8 mouse cellular contexts compared by ENCODE assay signal in genomic region chr10:33950803-33951583, GRCm38 (mm10). TPM values are rescaled to one million over a fixed set of nuclear protein-coding genes. Genes with fewer than 3 reads are reported as not detected.
DNase-seq lines count a peak whose midpoint lies in the region; ATAC-seq lines count a peak whose summit lies in the region.

Gene Zup1, minus strand, starts transcription at chr10:33951269.

- peak within 1 kb of the TSS; percentile 80 for H3K27ac ChIP-seq in hindbrain, embryonic 14.5 days

- H3K9me3 ChIP-seq in hindbrain, embryonic 14.5 days (ENCODE audit: control insufficient read depth, low read length) = no peaks in the 10 kb centered on the region

- ATAC-seq in hindbrain, embryonic 14.5 days (ENCODE audit: low FRiP score) = peak; percentile 98

- H3K9ac ChIP-seq in hindbrain, embryonic 14.5 days = peak within 1 kb of the TSS; percentile 94

- peak within 1 kb of the TSS; percentile 73 for H3K4me2 ChIP-seq in hindbrain, embryonic 14.5 days (replicated peaks)

- 4% methylated on average over 41 of the region's 42 CpGs for WGBS in hindbrain, embryonic 14.5 days

- H3K4me1 ChIP-seq in hindbrain, embryonic 14.5 days (replicated peaks; ENCODE audit: control insufficient read depth, insufficient read depth, low read length) = peaks cover 4% of the 10 kb centered on the region

- peak within 1 kb of the TSS; percentile 88 for H3K4me3 ChIP-seq in hindbrain, embryonic 14.5 days (replicated peaks; ENCODE audit: low read length)

- DNase-seq in R1 (ENCODE audit: low read depth, low spot score) = peak; percentile 92
- peak; percentile 81 to 87 for DNase-seq in cerebellum, postnatal 25 days
- DNase-seq in frontal cortex, postnatal 25 days (ENCODE audit: low spot score in 2 of 2) = peak; percentile 64 to 74
- peak; percentile 83 for DNase-seq in hindbrain, embryonic 14.5 days (ENCODE audit: low spot score)
- DNase-seq in layer of hippocampus, postnatal 36 days = peak; percentile 79 to 80
- peak; percentile 93 for DNase-seq in lung, postnatal 36 days
- DNase-seq in retina, postnatal 1 day = peak; percentile 93
- DNase-seq in urinary bladder, adult 18-20 months (ENCODE audit: low spot score in 2 of 2) = peak; percentile 62 to 66

- no peaks in the 10 kb centered on the region for H3K27me3 ChIP-seq in hindbrain, embryonic 14.5 days (ENCODE audit: control insufficient read depth, insufficient read depth, low read length)

- H3K36me3 ChIP-seq in hindbrain, embryonic 14.5 days (replicated peaks; ENCODE audit: control insufficient read depth, insufficient read depth) = peaks cover 20% of the 10 kb centered on the region

RNA-seq across cellular contexts. Expression of gene Zup1, which starts in this region (rescaled TPM):
- 21.3 and 21.8 TPM in 2 replicates for polyA plus RNA-seq in hindbrain, embryonic 14.5 days (2014; fragmentation: Nextera tagmentation; extraction: Ambion mirVana)
- 10 to 100 TPM; 15.1 to 16.8 TPM for total RNA-seq in layer of hippocampus, postnatal 36 days (2021)

Comparison
In these comparisons a context has a peak if more than half of its experiments do, and no peak if none do; other contexts are left out.
1. Peak in every context shown above with its lines: DNase-seq, ATAC-seq, H3K4me3 ChIP-seq and H3K27ac ChIP-seq.